Mouse (Mus musculus) lung, postnatal 0 days (tissue): ENCODE results near the gene Grin2a. TPM values are rescaled to one million over a fixed set of nuclear protein-coding genes. Genes with fewer than 3 reads are reported as not detected.

Experiments
- ATAC-seq: fragments of 200-750 bp; cut with Nextera tagmentation; 2 replicates; pipeline ENCODE4 v1.8.0; 2017; ENCODE audit warnings: moderate library complexity
- DNase-seq: peaks from one replicate; pipeline ENCODE4 v3.0.0-alpha.2; 2016; ENCODE audit warnings: low spot score
- H3K27ac ChIP-seq: fragments of 300-500 bp; sonication (generic); 2 replicates; pipeline ENCODE4 v1.5.1; 2014; ENCODE audit warnings: antibody characterized with exemption, mild to moderate bottlenecking, low read length, mixed read lengths
- H3K27me3 ChIP-seq: fragments of 300-500 bp; sonication (generic); replicated peaks from 2 replicates; pipeline ENCODE4 v1.6.1; 2014; ENCODE audit warnings: low read length, mixed read lengths; ENCODE audit not compliant: insufficient read depth
- H3K36me3 ChIP-seq: fragments of 300-500 bp; sonication (generic); 2 replicates; pipeline ENCODE4 v1.6.1; 2014; ENCODE audit warnings: low read length, mixed read lengths; ENCODE audit not compliant: insufficient read depth
- H3K4me1 ChIP-seq: fragments of 300-500 bp; sonication (generic); 2 replicates; pipeline ENCODE4 v1.6.1; 2014; ENCODE audit warnings: antibody characterized with exemption, low read depth, low read length, mixed read lengths; ENCODE audit not compliant: insufficient read depth
- H3K4me2 ChIP-seq: fragments of 300-500 bp; sonication (generic); replicated peaks from 2 replicates; pipeline ENCODE4 v1.6.1; 2014; ENCODE audit warnings: low read depth, mild to moderate bottlenecking, low read length, moderate library complexity, mixed read lengths
- H3K4me3 ChIP-seq: fragments of 300-500 bp; sonication (generic); 2 replicates; pipeline ENCODE4 v1.5.1; 2014; ENCODE audit warnings: low read depth, low read length
- H3K9ac ChIP-seq: fragments of 300-500 bp; sonication (generic); replicated peaks from 2 replicates; pipeline ENCODE4 v1.6.1; 2014; ENCODE audit warnings: low read depth, mild to moderate bottlenecking
- H3K9me3 ChIP-seq: fragments of 300-500 bp; sonication (generic); 2 replicates; pipeline ENCODE4 v1.6.1; 2016; ENCODE audit warnings: low read length, mixed read lengths
- CTCF ChIP-seq: IDR thresholded peaks from 2 replicates; pipeline ENCODE4 v1.5.1; 2016; ENCODE audit warnings: antibody characterized with exemption, mild to moderate bottlenecking
- EP300 ChIP-seq: IDR thresholded peaks from 2 replicates; pipeline ENCODE4 v1.6.1; 2016; ENCODE audit warnings: antibody characterized with exemption, mild to moderate bottlenecking, control low read depth
- WGBS: fragments of 180-500 bp; shearing (Covaris S2); extraction: QIAGEN DNeasy Blood & Tissue Kit; methylation state at CpG from one replicate; pipeline ENCODE4 v1.1.7; 2014; 5-methylcytosine and 5-hydroxymethylcytosine counted together
- polyA plus RNA-seq: library from polyadenylated mRNA; unstranded; fragments of >200 nt; fragmentation: Nextera tagmentation; extraction: Ambion mirVana; gene quantifications from 2 replicates; pipeline ENCODE4 v1.2.1, GENCODE M21; 2015

Gene Grin2a
- polyA plus RNA-seq, 1 experiment from 2014 or later, result 0.06 TPM

GRCm38 (mm10) chr16:9603983-9604382 lies 391.4 kb downstream of the Grin2a start:
- no peak overlapping the region for H3K27ac ChIP-seq
- no peak overlapping the region for H3K4me3 ChIP-seq
- no peaks in the 10 kb centered on the region for H3K9me3 ChIP-seq
- H3K4me1 ChIP-seq, result no peaks in the 10 kb centered on the region
- H3K4me2 ChIP-seq, result no peak overlapping the region
- ATAC-seq (no peak), DNase-seq (no peak)
- WGBS, result 80% methylated on average over 5 of the region's 5 CpGs
- H3K9ac ChIP-seq, result no peak overlapping the region
- no peaks in the 10 kb centered on the region for H3K36me3 ChIP-seq
- TF ChIP-seq CTCF, result no peak
- TF ChIP-seq EP300, result no peak
- no peaks in the 10 kb centered on the region for H3K27me3 ChIP-seq

- Histone ChIP-seq H3K9ac (no peak overlapping the region), H3K27me3 (no peaks in the 10 kb centered on the region), H3K4me3 (no peak overlapping the region), H3K4me1 (no peaks in the 10 kb centered on the region), H3K9me3 (no peaks in the 10 kb centered on the region), H3K36me3 (no peaks in the 10 kb centered on the region), H3K27ac (no peak overlapping the region), H3K4me2 (no peak overlapping the region)
- TF ChIP-seq EP300 (no peak), CTCF (no peak)
- ATAC-seq (no peak), DNase-seq (no peak)
- WGBS, result 90% methylated on average over 2 of the region's 2 CpGs
Observed at GRCm38 (mm10) chr16:9602579-9602978, 392.8 kb downstream of the Grin2a start.

- 65% methylated on average over 2 of the region's 2 CpGs for WGBS
- H3K9me3 ChIP-seq, result no peaks in the 10 kb centered on the region
- no peaks in the 10 kb centered on the region for H3K36me3 ChIP-seq
- DNase-seq, result no peak
- H3K4me1 ChIP-seq, result no peaks in the 10 kb centered on the region
- no peaks in the 10 kb centered on the region for H3K27me3 ChIP-seq
- H3K4me2 ChIP-seq, result no peak overlapping the region
- H3K27ac ChIP-seq, result no peak overlapping the region
- H3K4me3 ChIP-seq, result no peak overlapping the region
- TF ChIP-seq CTCF (no peak), EP300 (no peak)
- H3K9ac ChIP-seq, result no peak overlapping the region
- ATAC-seq, result no peak
Observed at GRCm38 (mm10) chr16:9589176-9589575, 406.2 kb downstream of the Grin2a start.

- DNase-seq (no peak), ATAC-seq (no peak)
- Histone ChIP-seq H3K9me3 (no peaks in the 10 kb centered on the region), H3K4me3 (no peak overlapping the region), H3K9ac (no peak overlapping the region), H3K4me1 (no peaks in the 10 kb centered on the region), H3K4me2 (no peak overlapping the region), H3K27ac (no peak overlapping the region), H3K27me3 (no peaks in the 10 kb centered on the region), H3K36me3 (no peaks in the 10 kb centered on the region)
- TF ChIP-seq CTCF (no peak), EP300 (no peak)
- WGBS, result 56% methylated on average over 3 of the region's 3 CpGs
Observed at GRCm38 (mm10) chr16:9588431-9588830, 406.9 kb downstream of the Grin2a start.

GRCm38 (mm10) chr16:9583981-9584380 lies 411.4 kb downstream of the Grin2a start:
- no peaks in the 10 kb centered on the region for H3K36me3 ChIP-seq
- no peaks in the 10 kb centered on the region for H3K4me1 ChIP-seq
- H3K4me2 ChIP-seq, result no peak overlapping the region
- no peak overlapping the region for H3K27ac ChIP-seq
- no peak overlapping the region for H3K4me3 ChIP-seq
- no peak overlapping the region for H3K9ac ChIP-seq
- no peaks in the 10 kb centered on the region for H3K27me3 ChIP-seq
- TF ChIP-seq CTCF, result no peak
- TF ChIP-seq EP300, result no peak
- DNase-seq, result no peak
- no peak for ATAC-seq
- WGBS, result 58% methylated on average over 2 of the region's 2 CpGs
- H3K9me3 ChIP-seq, result no peaks in the 10 kb centered on the region

- TF ChIP-seq CTCF, result no peak
- no peak for TF ChIP-seq EP300
- H3K36me3 ChIP-seq, result no peaks in the 10 kb centered on the region
- no peak overlapping the region for H3K9ac ChIP-seq
- H3K4me1 ChIP-seq, result no peaks in the 10 kb centered on the region
- no peaks in the 10 kb centered on the region for H3K9me3 ChIP-seq
- DNase-seq (no peak), ATAC-seq (no peak)
- H3K4me3 ChIP-seq, result no peak overlapping the region
- no peaks in the 10 kb centered on the region for H3K27me3 ChIP-seq
- no peak overlapping the region for H3K4me2 ChIP-seq
- 47% methylated on average over 1 of the region's 1 CpGs for WGBS
- no peak overlapping the region for H3K27ac ChIP-seq
Observed at GRCm38 (mm10) chr16:9571793-9572192, 423.6 kb downstream of the Grin2a start.

- Histone ChIP-seq H3K9ac (no peak overlapping the region), H3K36me3 (no peaks in the 10 kb centered on the region), H3K27ac (no peak overlapping the region), H3K4me3 (no peak overlapping the region), H3K4me2 (no peak overlapping the region), H3K4me1 (no peaks in the 10 kb centered on the region), H3K27me3 (no peaks in the 10 kb centered on the region), H3K9me3 (no peaks in the 10 kb centered on the region)
- no peak for DNase-seq
- WGBS, result 30% methylated on average over 2 of the region's 2 CpGs
- ATAC-seq, result no peak
- TF ChIP-seq EP300, result no peak
- no peak for TF ChIP-seq CTCF
Observed at GRCm38 (mm10) chr16:9567286-9567685, 428.1 kb downstream of the Grin2a start.
